Mouse (Mus musculus) heart, embryonic 16.5 days (tissue): Measurements from ENCODE around the gene 4930404N11Rik. TPM values are rescaled to one million over a fixed set of nuclear protein-coding genes. Genes with fewer than 3 reads are reported as not detected.

ENCODE experiments used
- ATAC-seq: fragments of 200-750 bp; cut with Nextera tagmentation; replicated peaks from 2 replicates; pipeline ENCODE4 v1.8.0; 2017; ENCODE audit warnings: moderate number of reproducible peaks; ENCODE audit not compliant: insufficient read depth, low FRiP score; ENCODE audit errors: extremely low read depth
- H3K27ac ChIP-seq: fragments of 300-500 bp; sonication (generic); 2 replicates; pipeline ENCODE4 v1.5.1; 2014; ENCODE audit warnings: mild to moderate bottlenecking, low read length, control low read depth, moderate library complexity
- H3K27me3 ChIP-seq: fragments of 300-500 bp; sonication (generic); 2 replicates; pipeline ENCODE4 v1.6.1; 2014; ENCODE audit warnings: low read length, mixed read lengths; ENCODE audit not compliant: control insufficient read depth, insufficient read depth
- H3K36me3 ChIP-seq: fragments of 300-500 bp; sonication (generic); 2 replicates; pipeline ENCODE4 v1.6.1; 2014; ENCODE audit not compliant: control insufficient read depth, insufficient read depth
- H3K4me1 ChIP-seq: fragments of 300-500 bp; sonication (generic); 2 replicates; pipeline ENCODE4 v1.6.1; 2014; ENCODE audit warnings: low read length, mixed read lengths; ENCODE audit not compliant: control insufficient read depth, insufficient read depth
- H3K4me2 ChIP-seq: fragments of 300-500 bp; sonication (generic); 2 replicates; pipeline ENCODE4 v1.6.1; 2014; ENCODE audit warnings: low read depth, mild to moderate bottlenecking, control low read depth, low read length
- H3K4me3 ChIP-seq: fragments of 300-500 bp; sonication (generic); 2 replicates; pipeline ENCODE4 v1.5.1; 2014; ENCODE audit warnings: mild to moderate bottlenecking, control low read depth, low read length
- H3K9ac ChIP-seq: fragments of 300-500 bp; sonication (generic); 2 replicates; pipeline ENCODE4 v1.6.1; 2014; ENCODE audit warnings: low read length, control low read depth
- H3K9me3 ChIP-seq: fragments of 300-500 bp; sonication (generic); replicated peaks from 2 replicates; pipeline ENCODE4 v1.6.1; 2016; ENCODE audit warnings: low read length; ENCODE audit not compliant: control insufficient read depth
- WGBS: fragments of 180-500 bp; shearing (Covaris S2); extraction: QIAGEN DNeasy Blood & Tissue Kit; methylation state at CpG from one replicate; pipeline ENCODE4 v1.1.7; 2014; 5-methylcytosine and 5-hydroxymethylcytosine counted together
- polyA plus RNA-seq: library from polyadenylated mRNA; unstranded; fragments of >200 nt; fragmentation: Nextera tagmentation; extraction: Ambion mirVana; gene quantifications from 2 replicates; pipeline ENCODE4 v1.2.1, GENCODE M21; 2015

The 4930404N11Rik gene
- polyA plus RNA-seq, 1 experiment from 2014 or later: 1.9 TPM

DNA sequence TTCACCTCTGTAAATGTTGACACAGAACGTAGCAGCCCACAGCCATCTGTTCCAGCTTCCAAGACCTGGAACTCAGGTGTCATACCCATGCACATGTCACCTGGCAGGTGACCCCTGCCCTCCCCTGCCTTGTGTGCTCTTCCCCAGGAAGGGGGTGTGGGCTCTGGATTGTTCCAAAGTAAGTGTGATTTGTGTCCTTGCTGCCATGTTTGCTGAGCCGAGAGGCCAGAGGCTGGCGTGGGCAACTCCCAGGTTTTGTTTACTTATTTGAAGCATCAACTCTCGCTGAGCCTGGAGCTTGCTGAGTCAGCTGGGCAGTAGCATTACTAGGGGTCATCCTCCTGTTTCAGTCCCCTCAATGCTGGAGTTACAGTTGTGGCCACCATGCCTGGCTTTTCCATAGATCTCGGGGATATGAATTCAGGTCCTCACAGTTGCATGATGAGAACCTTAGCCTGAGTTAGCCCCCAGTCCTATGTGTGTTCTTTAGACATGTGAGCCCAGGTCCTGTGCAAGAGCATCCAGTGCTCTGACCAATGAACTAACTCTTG is 23.0 kb upstream of the 4930404N11Rik start, which contains the start of gene Gm48552:
Gene Gm48552 (plus strand): TSS at position 501 of the 551 bp plus-strand sequence.
- no peak for ATAC-seq
- Histone ChIP-seq H3K4me2 (no peak within 1 kb of the TSS), H3K4me3 (no peak within 1 kb of the TSS), H3K4me1 (peaks cover 18% of the 10 kb centered on the region), H3K9ac (no peak within 1 kb of the TSS), H3K27me3 (no peaks in the 10 kb centered on the region), H3K9me3 (no peaks in the 10 kb centered on the region), H3K36me3 (peaks cover 25% of the 10 kb centered on the region), H3K27ac (no peak within 1 kb of the TSS)
- 79% methylated on average over 5 of the region's 5 CpGs for WGBS

DNA sequence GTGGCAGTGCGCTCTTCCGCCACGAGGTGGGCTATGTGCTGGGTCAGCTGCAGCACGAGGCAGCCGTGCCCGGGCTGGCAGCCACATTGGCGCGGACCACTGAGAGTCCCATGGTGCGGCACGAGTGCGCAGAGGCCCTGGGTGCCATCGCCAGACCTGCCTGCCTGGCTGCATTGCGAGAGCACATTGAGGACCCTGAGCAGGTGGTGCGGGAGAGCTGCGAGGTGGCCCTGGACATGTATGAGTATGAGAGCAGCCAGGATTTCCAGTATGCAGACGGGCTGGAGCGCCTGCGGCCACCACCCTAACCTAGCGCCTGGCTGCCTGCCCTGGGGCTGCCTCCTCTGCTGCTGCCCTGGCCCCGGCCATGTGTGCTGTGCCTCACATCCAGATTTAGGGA is 22.1 kb upstream of the 4930404N11Rik start:
- peaks cover 13% of the 10 kb centered on the region for H3K4me1 ChIP-seq
- no peak for ATAC-seq
- no peaks in the 10 kb centered on the region for H3K27me3 ChIP-seq
- 91% methylated on average over 20 of the region's 20 CpGs for WGBS
- no peak overlapping the region for H3K4me2 ChIP-seq
- H3K4me3 ChIP-seq: no peak overlapping the region
- H3K27ac ChIP-seq: no peak overlapping the region
- H3K36me3 ChIP-seq: peaks cover 25% of the 10 kb centered on the region
- no peak overlapping the region for H3K9ac ChIP-seq
- no peaks in the 10 kb centered on the region for H3K9me3 ChIP-seq

DNA sequence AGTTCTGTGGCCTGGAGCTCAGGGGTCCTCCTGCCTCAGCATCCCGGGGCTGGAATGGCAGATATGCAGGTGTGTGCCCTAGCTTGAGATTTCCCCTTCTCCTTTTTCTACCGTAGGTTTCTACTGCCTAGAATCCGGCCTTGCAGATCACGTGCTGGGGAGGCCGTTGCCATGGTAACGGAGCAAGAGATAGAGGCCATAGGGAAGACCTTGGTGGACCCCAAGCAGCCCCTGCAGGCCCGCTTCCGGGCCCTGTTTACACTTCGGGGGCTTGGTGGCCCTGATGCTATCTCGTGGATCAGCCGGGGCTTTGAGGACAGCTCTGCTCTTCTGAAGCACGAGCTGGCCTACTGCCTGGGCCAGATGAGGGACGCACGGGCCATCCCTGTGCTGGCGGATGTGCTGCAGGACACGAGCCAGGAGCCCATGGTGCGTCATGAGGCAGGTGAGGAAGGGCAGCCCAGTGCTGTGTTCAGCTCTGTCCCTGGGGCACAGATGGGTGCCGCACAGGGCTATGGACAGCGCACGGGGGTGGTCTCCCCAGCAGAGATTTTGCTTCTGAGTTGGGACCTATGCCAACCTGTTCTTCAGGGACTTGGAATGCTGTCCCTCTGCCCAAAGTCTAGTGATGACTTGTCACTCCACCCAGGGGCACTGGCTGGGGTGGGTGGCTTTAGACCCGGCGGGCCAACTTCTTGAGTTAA is 20.1 kb upstream of the 4930404N11Rik start:
- H3K4me3 ChIP-seq: no peak overlapping the region
- H3K4me1 ChIP-seq: peaks cover 21% of the 10 kb centered on the region
- H3K9me3 ChIP-seq: no peaks in the 10 kb centered on the region
- WGBS: 75% methylated on average over 22 of the region's 22 CpGs
- H3K36me3 ChIP-seq: peaks cover 25% of the 10 kb centered on the region
- H3K4me2 ChIP-seq: no peak overlapping the region
- ATAC-seq: no peak
- H3K9ac ChIP-seq: no peak overlapping the region
- H3K27me3 ChIP-seq: no peaks in the 10 kb centered on the region
- no peak overlapping the region for H3K27ac ChIP-seq

DNA sequence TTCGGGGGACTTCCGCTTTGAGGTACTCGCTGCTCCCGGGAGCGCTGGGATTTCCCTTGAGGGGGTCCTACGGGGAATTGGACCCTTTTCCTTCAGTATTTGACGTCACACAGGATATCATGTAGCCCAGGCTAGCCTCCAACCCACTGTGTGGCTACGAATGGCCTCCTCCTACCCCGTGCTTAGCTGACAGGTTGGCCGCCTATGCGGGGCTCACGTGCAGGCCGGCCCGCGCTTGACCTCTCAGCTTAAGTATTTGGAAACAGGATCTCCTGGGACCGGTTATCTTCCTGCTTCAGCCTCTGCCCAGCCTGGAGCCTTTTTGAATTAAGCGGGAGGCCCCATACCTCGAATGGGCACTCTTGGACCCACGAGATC is 19.0 kb upstream of the 4930404N11Rik start:
- under 1% methylated on average over 19 of the region's 19 CpGs for WGBS
- H3K36me3 ChIP-seq: peaks cover 25% of the 10 kb centered on the region
- peak overlapping the region; percentile 82 for H3K4me3 ChIP-seq
- H3K4me2 ChIP-seq: peak overlapping the region; percentile 69
- peak overlapping the region; percentile 83 for H3K27ac ChIP-seq
- no peaks in the 10 kb centered on the region for H3K9me3 ChIP-seq
- H3K9ac ChIP-seq: peak overlapping the region; percentile 82
- H3K27me3 ChIP-seq: no peaks in the 10 kb centered on the region
- peak; percentile 11; the same call in 1 of the 2 replicates for ATAC-seq
- H3K4me1 ChIP-seq: peaks cover 19% of the 10 kb centered on the region

DNA sequence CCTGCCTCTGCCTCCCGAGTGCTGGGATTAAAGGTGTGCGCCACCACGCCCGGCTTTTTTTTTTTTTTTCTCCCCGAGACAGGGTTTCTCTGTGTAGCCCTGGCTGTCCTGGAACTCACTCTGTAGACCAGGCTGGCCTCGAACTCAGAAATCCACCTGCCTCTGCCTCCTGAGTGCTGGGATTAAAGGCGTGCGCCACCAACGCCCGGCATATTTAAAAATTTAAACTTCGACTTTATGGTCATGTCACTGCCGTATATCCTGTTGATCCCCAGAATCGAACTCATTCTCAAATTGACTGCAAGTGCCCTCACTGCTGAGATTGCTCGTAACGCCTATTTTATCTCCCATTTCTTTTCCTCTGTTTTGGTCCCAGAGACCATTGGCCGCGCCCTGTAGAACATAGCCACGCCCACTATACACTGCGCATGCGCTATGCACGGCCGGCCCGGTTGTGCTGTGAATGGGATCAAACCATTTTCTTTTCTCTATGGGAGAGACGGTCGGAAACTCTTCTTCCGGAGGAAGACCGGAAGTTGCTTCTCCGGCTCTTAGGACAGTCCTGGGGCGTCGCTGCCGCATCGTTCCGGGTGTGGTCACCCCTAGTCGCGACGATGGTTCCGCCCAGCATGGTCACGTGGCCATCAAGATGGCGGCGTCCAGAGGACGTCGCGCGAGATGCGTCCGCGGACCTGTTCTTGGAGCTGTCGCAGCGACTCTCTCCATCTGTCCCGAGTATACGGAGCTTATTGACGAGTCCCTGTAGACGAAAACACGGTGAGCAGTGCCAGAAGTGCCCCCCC is 18.4 kb upstream of the 4930404N11Rik start, which contains the start of the genes Dohh and Gm48551:
Gene Dohh (plus strand): TSS at position 627 of the 803 bp plus-strand sequence.
Gene Gm48551 (plus strand): TSS at position 665 of the 803 bp plus-strand sequence.
- peak within 1 kb of the TSS; percentile 83 for H3K27ac ChIP-seq
- H3K4me2 ChIP-seq: peak within 1 kb of the TSS; percentile 69
- 4% methylated on average over 51 of the region's 54 CpGs for WGBS
- no peaks in the 10 kb centered on the region for H3K27me3 ChIP-seq
- H3K36me3 ChIP-seq: peaks cover 25% of the 10 kb centered on the region
- peak within 1 kb of the TSS; percentile 82 for H3K4me3 ChIP-seq
- H3K9ac ChIP-seq: peak within 1 kb of the TSS; percentile 82
- ATAC-seq: peak; percentile 92
- H3K4me1 ChIP-seq: peaks cover 18% of the 10 kb centered on the region
- H3K9me3 ChIP-seq: no peaks in the 10 kb centered on the region

DNA sequence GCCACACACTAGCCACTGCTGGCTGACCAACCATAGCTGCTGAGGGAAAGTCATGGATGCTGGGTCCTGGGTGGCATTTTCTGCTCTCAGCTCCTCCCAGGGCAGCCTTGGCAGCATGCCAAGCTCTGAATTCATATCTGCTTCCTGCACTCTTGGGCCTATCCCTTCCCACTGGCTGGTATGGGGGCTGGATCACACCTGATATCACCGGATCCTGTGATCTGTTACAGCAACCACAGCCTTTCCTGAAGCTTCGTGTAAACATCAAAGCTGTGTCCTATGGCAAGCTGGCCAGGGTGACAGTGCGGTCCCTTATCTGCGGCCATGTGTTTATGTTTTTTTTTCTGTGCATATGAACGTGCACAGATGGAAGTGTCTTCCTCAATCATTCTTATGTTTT is 16.4 kb upstream of the 4930404N11Rik start:
- Histone ChIP-seq H3K4me2 (no peak overlapping the region), H3K27me3 (no peaks in the 10 kb centered on the region), H3K4me3 (no peak overlapping the region), H3K36me3 (peaks cover 12% of the 10 kb centered on the region), H3K9me3 (no peaks in the 10 kb centered on the region), H3K27ac (peak overlapping the region; percentile 72), H3K4me1 (peaks cover 23% of the 10 kb centered on the region), H3K9ac (peak overlapping the region; percentile 19; the same call in 1 of the 2 replicates)
- ATAC-seq: no peak
- WGBS: 27% methylated on average over 5 of the region's 5 CpGs

DNA sequence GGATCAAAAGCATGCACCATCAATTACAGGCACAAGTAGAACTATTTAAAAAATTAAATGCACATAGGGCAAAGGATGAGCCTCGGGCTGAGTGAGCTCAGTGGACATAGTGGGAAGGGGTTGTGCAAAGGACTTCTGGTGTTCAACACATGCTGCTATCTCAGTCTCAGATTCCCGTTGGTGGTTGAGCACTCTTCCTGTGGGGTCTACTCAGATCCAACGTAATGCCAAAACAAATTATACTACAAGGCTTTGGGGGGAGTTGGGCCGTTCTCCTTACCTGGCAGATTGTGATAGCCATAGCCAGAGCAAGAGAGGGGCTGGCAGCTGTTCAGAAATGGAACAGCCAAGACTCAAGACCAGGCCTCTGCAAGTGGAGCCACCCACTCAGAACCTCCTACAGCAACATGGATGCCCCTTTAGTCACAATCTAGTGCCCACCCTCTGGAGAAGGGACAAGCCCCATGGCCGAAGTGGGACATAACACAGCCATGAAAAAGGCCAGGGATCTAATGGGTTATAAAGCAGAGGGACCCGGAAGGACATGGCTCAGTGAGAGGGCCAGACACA is 14.3 kb upstream of the 4930404N11Rik start:
- Histone ChIP-seq H3K27ac (no peak overlapping the region), H3K4me1 (peaks cover 26% of the 10 kb centered on the region), H3K4me3 (no peak overlapping the region), H3K9ac (no peak overlapping the region), H3K27me3 (no peaks in the 10 kb centered on the region), H3K9me3 (no peaks in the 10 kb centered on the region), H3K36me3 (peaks cover 4% of the 10 kb centered on the region), H3K4me2 (no peak overlapping the region)
- ATAC-seq: no peak
- WGBS: 83% methylated on average over 6 of the region's 6 CpGs

DNA sequence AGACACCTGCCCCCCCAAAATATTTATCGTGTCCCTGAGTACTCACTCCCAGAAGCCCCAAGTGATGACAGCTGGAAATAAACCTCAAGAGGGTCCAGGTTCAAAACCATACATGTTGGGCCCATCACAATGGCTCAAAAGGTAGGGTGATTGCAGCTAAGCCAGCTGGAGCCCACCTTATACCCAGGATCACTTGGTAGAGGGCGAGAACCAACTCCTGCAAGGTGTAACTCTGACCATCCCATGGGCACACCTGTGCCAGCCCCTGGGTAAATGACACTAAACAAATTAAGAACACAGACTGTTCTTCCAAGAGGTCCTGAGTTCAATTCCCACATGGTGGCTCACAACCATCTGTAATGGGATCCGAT is 13.6 kb upstream of the 4930404N11Rik start:
- no peak for ATAC-seq

More for the DNA sequence above, 13.6 kb upstream of the 4930404N11Rik start:
- H3K4me3 ChIP-seq: peak overlapping the region; percentile 86
- peak overlapping the region; percentile 73 for H3K9ac ChIP-seq
- H3K4me1 ChIP-seq: peaks cover 26% of the 10 kb centered on the region
- 62% methylated on average over 3 of the region's 3 CpGs for WGBS
- peak overlapping the region; percentile 76 for H3K4me2 ChIP-seq
- no peaks in the 10 kb centered on the region for H3K9me3 ChIP-seq
- peaks cover 4% of the 10 kb centered on the region for H3K36me3 ChIP-seq
- no peaks in the 10 kb centered on the region for H3K27me3 ChIP-seq
- peak overlapping the region; percentile 78 for H3K27ac ChIP-seq
